Mouse (Mus musculus) small intestine, adult 2 months (tissue): ENCODE data around the gene Nfkbiz.

Experiments
- CTCF ChIP-seq: fragments of 200-500 bp; IDR thresholded peaks from 2 replicates; pipeline ENCODE4 v1.5.1; 2012; ENCODE audit warnings: low read depth, mild to moderate bottlenecking, control low read depth, inconsistent platforms, low read length, moderate library complexity, mixed read lengths; ENCODE audit not compliant: insufficient replicate concordance, insufficient read length; ENCODE audit errors: extremely low read depth
- POLR2A ChIP-seq: fragments of 200-500 bp; IDR thresholded peaks from 2 replicates; pipeline ENCODE4 v1.6.1; 2012; ENCODE audit warnings: low read depth, mild to moderate bottlenecking, control low read depth, inconsistent platforms, low read length, moderate library complexity

GRCm38 (mm10) chr16:55811792-55812191, 26.9 kb downstream of the Nfkbiz start:
- TF ChIP-seq CTCF (no peak), POLR2A (no peak)
